8 mouse cellular contexts compared by ENCODE assay signal in genomic region chr1:133610601-133611000, GRCm38 (mm10). TPM values are rescaled to one million over a fixed set of nuclear protein-coding genes. Genes with fewer than 3 reads are reported as not detected.
DNase-seq lines count a peak whose midpoint lies in the region; ATAC-seq and TF ChIP-seq lines count a peak whose summit lies in the region.

No protein-coding gene starts in this region.

- H3K4me1 ChIP-seq in hindbrain, postnatal 0 days (ENCODE audit: insufficient read depth, low read length) = no peaks in the 10 kb centered on the region
- H3K4me1 ChIP-seq in midbrain, embryonic 14.5 days (ENCODE audit: control insufficient read depth, insufficient read depth, low read length) = peaks cover 7% of the 10 kb centered on the region; the same call in 1 of the 2 replicates

- no peak for TF ChIP-seq CTCF in left cerebral cortex, adult 2 months (IDR thresholded peaks at IDR 0.05)
- TF ChIP-seq CTCF in hindbrain, postnatal 0 days (IDR thresholded peaks at IDR 0.05; ENCODE audit: low read depth) = no peak

- no peak overlapping the region for H3K4me2 ChIP-seq in hindbrain, postnatal 0 days (ENCODE audit: low read depth, low read length)
- H3K4me2 ChIP-seq in midbrain, embryonic 14.5 days (ENCODE audit: low read length) = no peak overlapping the region

- DNase-seq in cerebellum, adult 8-10 months = no peak
- DNase-seq in left cerebral cortex, adult 2 months (ENCODE audit: extremely low spot score in 1 of 2, low spot score in 2 of 2) = no peak
- DNase-seq in left cerebral cortex, postnatal 14 days (ENCODE audit: low spot score in 2 of 2) = no peak
- DNase-seq in hindbrain, postnatal 0 days (ENCODE audit: low spot score) = no peak
- no peak for DNase-seq in midbrain, embryonic 14.5 days
- DNase-seq in embryo, embryonic 10.5 days (ENCODE audit: low spot score) = no peak

- H3K9ac ChIP-seq in hindbrain, postnatal 0 days (replicated peaks; ENCODE audit: low read length) = no peak overlapping the region
- no peak overlapping the region; the same call in 1 of the 2 replicates for H3K9ac ChIP-seq in midbrain, embryonic 14.5 days (replicated peaks; ENCODE audit: low read length)

- no peaks in the 10 kb centered on the region for H3K27me3 ChIP-seq in hindbrain, postnatal 0 days (ENCODE audit: insufficient read depth, low read length)
- no peaks in the 10 kb centered on the region for H3K27me3 ChIP-seq in midbrain, embryonic 14.5 days (ENCODE audit: control insufficient read depth, insufficient read depth, low read length)

- intact Hi-C loops in left cerebral cortex, adult 2 months (cut with DNase I) = loop anchor here (1.0 to 5.0 kb wide), 5 partner anchors 228 to 583 kb away; partner anchors contain the start of gene Ppp1r15b
- intact Hi-C loops in left cerebral cortex, postnatal 14 days (cut with DNase I) = loop anchor here (2.0 to 10.0 kb wide), 4 partner anchors 230 to 476 kb away; partner anchors contain the start of gene Ppp1r15b

- no peak overlapping the region for H3K4me3 ChIP-seq in left cerebral cortex, adult 2 months
- peak overlapping the region; percentile 95; the same call in 1 of the 2 replicates for H3K4me3 ChIP-seq in hindbrain, postnatal 0 days (ENCODE audit: low read length)
- no peak overlapping the region for H3K4me3 ChIP-seq in midbrain, embryonic 14.5 days (replicated peaks; ENCODE audit: low read depth, low read length)

- no peaks in the 10 kb centered on the region for H3K9me3 ChIP-seq in hindbrain, postnatal 0 days (ENCODE audit: low read length)
- no peaks in the 10 kb centered on the region for H3K9me3 ChIP-seq in midbrain, embryonic 14.5 days (ENCODE audit: control insufficient read depth, low read length)

- H3K27ac ChIP-seq in left cerebral cortex, adult 2 months = peak overlapping the region; percentile 2; the same call in 1 of the 2 replicates
- no peak overlapping the region for H3K27ac ChIP-seq in hindbrain, postnatal 0 days
- H3K27ac ChIP-seq in midbrain, embryonic 14.5 days (replicated peaks; ENCODE audit: low read depth, low read length) = no peak overlapping the region

- peaks cover 16% of the 10 kb centered on the region; the same call in 1 of the 2 replicates for H3K36me3 ChIP-seq in hindbrain, postnatal 0 days (ENCODE audit: insufficient read depth, low read length)
- peaks cover 30% of the 10 kb centered on the region for H3K36me3 ChIP-seq in midbrain, embryonic 14.5 days (ENCODE audit: control insufficient read depth, insufficient read depth, low read length)

- 0 out of 2 replicates have a peak, but pooled peaks have one; percentile 12 for ATAC-seq in cerebellum, adult (ENCODE audit: insufficient number of reproducible peaks, low FRiP score, low TSS enrichment)
- ATAC-seq in hindbrain, postnatal 0 days = 0 out of 2 replicates have a peak, but pooled peaks have one; percentile 18
- peak; percentile 1; the same call in 1 of the 2 replicates for ATAC-seq in midbrain, embryonic 14.5 days (ENCODE audit: low FRiP score, low TSS enrichment)
- ATAC-seq in monocyte, adult 5-6 weeks (replicated peaks; ENCODE audit: insufficient number of reproducible peaks, low FRiP score, low TSS enrichment, poor library complexity, severe bottlenecking) = no peak

- WGBS in hindbrain, postnatal 0 days = 57% methylated on average over 6 of the region's 6 CpGs
- WGBS in midbrain, embryonic 14.5 days = 53% methylated on average over 6 of the region's 6 CpGs

RNA-seq across cellular contexts. Expression of gene Snrpe, which starts 0.5 kb away (rescaled TPM):
- 10 to 100 TPM; 58.3 to 70.2 TPM for total RNA-seq in left cerebral cortex, adult 2 months (2021)
- 10 to 100 TPM; 62.4 to 68.3 TPM for total RNA-seq in left cerebral cortex, postnatal 14 days (2021)
- 106 and 109 TPM in 2 replicates for total RNA-seq in hindbrain, postnatal 0 days (2014; rRNA removed)
- 415 and 427 TPM in 2 replicates for polyA plus RNA-seq in hindbrain, postnatal 0 days (2015; fragmentation: Nextera tagmentation; extraction: Ambion mirVana)
- 540 and 556 TPM in 2 replicates for polyA plus RNA-seq in midbrain, embryonic 14.5 days (2014; fragmentation: Nextera tagmentation; extraction: Ambion mirVana)
- 231 to 361 TPM (median 319 TPM) in 3 replicates for total RNA-seq in monocyte, adult 5-6 weeks (2017)

RNA-seq across cellular contexts. Expression of gene Zbed6, which starts 50.1 kb away (rescaled TPM):
- total RNA-seq in left cerebral cortex, adult 2 months (2021) = 1 to 10 TPM; 6.3 to 7.1 TPM
- 1 to 10 TPM; 5.5 to 6.0 TPM for total RNA-seq in left cerebral cortex, postnatal 14 days (2021)
- total RNA-seq in hindbrain, postnatal 0 days (2014; rRNA removed) = 6.0 and 7.8 TPM in 2 replicates
- polyA plus RNA-seq in hindbrain, postnatal 0 days (2015; fragmentation: Nextera tagmentation; extraction: Ambion mirVana) = 0.15 and 0.87 TPM in 2 replicates
- polyA plus RNA-seq in midbrain, embryonic 14.5 days (2014; fragmentation: Nextera tagmentation; extraction: Ambion mirVana) = 0.61 TPM in 1 of 2 replicates, not detected in the other
- total RNA-seq in monocyte, adult 5-6 weeks (2017) = 15.3 to 43.2 TPM (median 22.6 TPM) in 3 replicates

RNA-seq across cellular contexts. Expression of gene Gm38394, which starts 50.5 kb away (rescaled TPM):
- 10 to 100 TPM; 30.9 to 33.7 TPM for total RNA-seq in left cerebral cortex, adult 2 months (2021)
- total RNA-seq in left cerebral cortex, postnatal 14 days (2021) = 10 to 100 TPM; 24.9 to 26.0 TPM
- 5.1 and 5.3 TPM in 2 replicates for total RNA-seq in hindbrain, postnatal 0 days (2014; rRNA removed)
- 1.2 and 1.7 TPM in 2 replicates for polyA plus RNA-seq in hindbrain, postnatal 0 days (2015; fragmentation: Nextera tagmentation; extraction: Ambion mirVana)
- 5.2 and 6.3 TPM in 2 replicates for polyA plus RNA-seq in midbrain, embryonic 14.5 days (2014; fragmentation: Nextera tagmentation; extraction: Ambion mirVana)
- 10.1 to 21.1 TPM (median 12.8 TPM) in 3 replicates for total RNA-seq in monocyte, adult 5-6 weeks (2017)
